Comparison of ENCODE assay signal across 12 mouse cellular contexts in genomic region chr19:56425492-56425891, GRCm38 (mm10). TPM values are rescaled to one million over a fixed set of nuclear protein-coding genes. Genes with fewer than 3 reads are reported as not detected.
DNase-seq lines count a peak whose midpoint lies in the region; ATAC-seq and TF ChIP-seq lines count a peak whose summit lies in the region.
"Had no signal": no experiment of that assay in that cellular context is flagged by ENCODE, and none has a peak within 500 bp of the region (broad histone marks: within the 10 kb centered on the region; RNA-seq: fewer than 3 reads in every experiment).

No protein-coding gene starts in this region.

- no peak overlapping the region for H3K4me2 ChIP-seq in hindbrain, embryonic 16.5 days (ENCODE audit: low read length)
- no peak overlapping the region for H3K4me2 ChIP-seq in midbrain, embryonic 15.5 days
- H3K4me2 ChIP-seq: forebrain, embryonic 12.5 days had no signal

- no peak overlapping the region for H3K4me3 ChIP-seq in hindbrain, embryonic 16.5 days (ENCODE audit: low read length)
- H3K4me3 ChIP-seq in midbrain, embryonic 15.5 days: no peak overlapping the region
- H3K4me3 ChIP-seq: forebrain, embryonic 12.5 days had no signal

- H3K4me1 ChIP-seq in hindbrain, embryonic 16.5 days (ENCODE audit: control insufficient read depth, insufficient read depth, low read depth, low read length): peaks cover 15% of the 10 kb centered on the region
- H3K4me1 ChIP-seq in midbrain, embryonic 15.5 days: peaks cover 19% of the 10 kb centered on the region

- no peaks in the 10 kb centered on the region for H3K36me3 ChIP-seq in hindbrain, embryonic 16.5 days (ENCODE audit: control insufficient read depth, insufficient read depth, low read length)
- no peaks in the 10 kb centered on the region for H3K36me3 ChIP-seq in midbrain, embryonic 15.5 days (replicated peaks)
- H3K36me3 ChIP-seq: forebrain, embryonic 12.5 days had no signal

- ATAC-seq in hindbrain, embryonic 16.5 days: no peak
- ATAC-seq in midbrain, embryonic 15.5 days (replicated peaks): no peak
- no peak for ATAC-seq in monocyte, adult 5-6 weeks (replicated peaks; ENCODE audit: insufficient number of reproducible peaks, low FRiP score, low TSS enrichment, poor library complexity, severe bottlenecking)
- ATAC-seq in CD4-positive, CD25-positive, alpha-beta regulatory T cell, adult 4 months: no peak
- ATAC-seq: lung, postnatal 0 days had no signal

- no peaks in the 10 kb centered on the region for H3K9me3 ChIP-seq in hindbrain, embryonic 16.5 days (ENCODE audit: control insufficient read depth, low read length)
- H3K9me3 ChIP-seq in midbrain, embryonic 15.5 days: no peaks in the 10 kb centered on the region
- H3K9me3 ChIP-seq: forebrain, embryonic 12.5 days had no signal

- H3K9ac ChIP-seq in hindbrain, embryonic 16.5 days (ENCODE audit: low read depth, low read length): 0 out of 2 replicates have a peak overlapping the region, but pooled peaks have one; percentile 18
- H3K9ac ChIP-seq in midbrain, embryonic 15.5 days: no peak overlapping the region
- H3K9ac ChIP-seq: forebrain, embryonic 12.5 days had no signal

- no peak for TF ChIP-seq CTCF in brain, embryonic 14.5 days (IDR thresholded peaks at IDR 0.05; ENCODE audit: borderline replicate concordance, extremely low read depth, insufficient read depth, insufficient read length)

- H3K27me3 ChIP-seq in hindbrain, embryonic 16.5 days (replicated peaks; ENCODE audit: control insufficient read depth, insufficient read depth, low read length): no peaks in the 10 kb centered on the region
- H3K27me3 ChIP-seq in midbrain, embryonic 15.5 days (replicated peaks): no peaks in the 10 kb centered on the region
- H3K27me3 ChIP-seq: forebrain, embryonic 12.5 days had no signal

- peak; percentile 92 for DNase-seq in heart, adult 11 months
- DNase-seq in heart, postnatal 25 days (ENCODE audit: low spot score): no peak
- peak; percentile 21 for DNase-seq in brain, embryonic 14.5 days (ENCODE audit: low read depth)
- DNase-seq in gastrocnemius, adult 18-20 months (ENCODE audit: low spot score): no peak
- DNase-seq: layer of hippocampus, postnatal 36 days had no signal

- intact Hi-C loops in heart, postnatal 25 days (cut with DNase I): loop anchor here (10.0 kb wide), 1 partner anchor 389 kb away; no protein-coding TSS in a partner anchor

- no peak for TF ChIP-seq POLR2A in brain, embryonic 14.5 days (IDR thresholded peaks at IDR 0.05; ENCODE audit: borderline replicate concordance, extremely low read depth, insufficient read depth, insufficient read length, poor library complexity, severe bottlenecking)

- no peak overlapping the region for H3K27ac ChIP-seq in hindbrain, embryonic 16.5 days (ENCODE audit: low read depth, low read length)
- peak overlapping the region; percentile 40; the same call in 1 of the 2 replicates for H3K27ac ChIP-seq in midbrain, embryonic 15.5 days
- H3K27ac ChIP-seq: forebrain, embryonic 12.5 days had no signal

- 54% methylated on average over 9 of the region's 9 CpGs for WGBS in hindbrain, embryonic 16.5 days
- 62% methylated on average over 9 of the region's 9 CpGs for WGBS in midbrain, embryonic 15.5 days

RNA-seq across cellular contexts. Expression of gene Casp7, which starts 28.6 kb away (rescaled TPM):
- 10 to 100 TPM; 12.6 to 15.6 TPM for total RNA-seq in heart, postnatal 25 days (2021)
- polyA plus RNA-seq in brain, embryonic 14.5 days (2012; rRNA removed): 9.7 and 12.4 TPM in 2 replicates
- 24.5 and 25.5 TPM in 2 replicates for polyA plus RNA-seq in hindbrain, embryonic 16.5 days (2015; fragmentation: Nextera tagmentation; extraction: Ambion mirVana)
- polyA plus RNA-seq in midbrain, embryonic 15.5 days (2015; fragmentation: Nextera tagmentation; extraction: Ambion mirVana): 22.0 and 23.5 TPM in 2 replicates
- total RNA-seq in monocyte, adult 5-6 weeks (2017): 24.3 to 36.1 TPM (median 25.4 TPM) in 3 replicates
- polyA plus RNA-seq in CD4-positive, CD25-positive, alpha-beta regulatory T cell, adult 4 months (2017; shearing (Covaris generic)): 10 to 100 TPM; 32.7 to 45.4 TPM
- 1 to 10 TPM; 3.3 to 3.7 TPM for total RNA-seq in gastrocnemius, adult 18-20 months (2021)

RNA-seq across cellular contexts. Expression of gene Nrap, which starts 35.7 kb away (rescaled TPM):
- total RNA-seq in heart, postnatal 25 days (2021): 100 to 1,000 TPM; 314 to 343 TPM
- polyA plus RNA-seq in brain, embryonic 14.5 days (2012; rRNA removed): 0.38 and 0.42 TPM in 2 replicates
- polyA plus RNA-seq in hindbrain, embryonic 16.5 days (2015; fragmentation: Nextera tagmentation; extraction: Ambion mirVana): 0.24 and 0.79 TPM in 2 replicates
- 0.49 and 0.56 TPM in 2 replicates for polyA plus RNA-seq in midbrain, embryonic 15.5 days (2015; fragmentation: Nextera tagmentation; extraction: Ambion mirVana)
- total RNA-seq in monocyte, adult 5-6 weeks (2017): 0.43 TPM in 1 of 3 replicates, not detected in the others
- under 1 TPM in 1 of 2 experiments, not detected in 1; 0.15 TPM for polyA plus RNA-seq in CD4-positive, CD25-positive, alpha-beta regulatory T cell, adult 4 months (2017; shearing (Covaris generic))
- 1,000 to 10,000 TPM; 1,001 to 1,024 TPM for total RNA-seq in gastrocnemius, adult 18-20 months (2021)
- total RNA-seq: neutrophil, adult 5-6 weeks had no signal

RNA-seq across cellular contexts. Expression of gene Plekhs1, which starts 35.9 kb away (rescaled TPM):
- under 1 TPM in 1 of 2 experiments, not detected in 1; 0.25 TPM for total RNA-seq in heart, postnatal 25 days (2021)
- polyA plus RNA-seq in brain, embryonic 14.5 days (2012; rRNA removed): 0.12 and 0.18 TPM in 2 replicates
- 0.22 and 0.25 TPM in 2 replicates for polyA plus RNA-seq in hindbrain, embryonic 16.5 days (2015; fragmentation: Nextera tagmentation; extraction: Ambion mirVana)
- polyA plus RNA-seq in midbrain, embryonic 15.5 days (2015; fragmentation: Nextera tagmentation; extraction: Ambion mirVana): 0.22 and 0.39 TPM in 2 replicates
- not detected in 3 replicates for total RNA-seq in monocyte, adult 5-6 weeks (2017)
- under 1 TPM in 1 of 2 experiments, not detected in 1; 0.13 TPM for polyA plus RNA-seq in CD4-positive, CD25-positive, alpha-beta regulatory T cell, adult 4 months (2017; shearing (Covaris generic))
- total RNA-seq in gastrocnemius, adult 18-20 months (2021): not detected

Comparison
In these comparisons a context has a peak if more than half of its experiments do, and no peak if none do; other contexts are left out.
1. DNase-seq: peak in heart, adult 11 months (single experiment) and brain, embryonic 14.5 days (single experiment); none in heart, postnatal 25 days (single experiment) and gastrocnemius, adult 18-20 months (single experiment).